Mouse (Mus musculus) testis, adult 2 months (tissue): ENCODE measurements around the gene Tmprss2.

Experiments
- CTCF ChIP-seq: fragments of 200-500 bp; IDR thresholded peaks from 2 replicates; pipeline ENCODE4 v1.5.1; 2012; ENCODE audit warnings: low read depth, mild to moderate bottlenecking, inconsistent platforms, low read length, moderate library complexity; ENCODE audit not compliant: control insufficient read depth, insufficient read depth, insufficient replicate concordance
- POLR2A ChIP-seq: fragments of 200-500 bp; IDR thresholded peaks from 2 replicates; pipeline ENCODE4 v1.6.1; 2012; ENCODE audit warnings: low read depth, mild to moderate bottlenecking, inconsistent platforms, low read length, moderate library complexity; ENCODE audit not compliant: control insufficient read depth

GRCm38 (mm10) chr16:97659225-97659658, 48.2 kb upstream of the Tmprss2 start:
- no peak for TF ChIP-seq CTCF
- TF ChIP-seq POLR2A: no peak
